Mouse (Mus musculus): ENCODE measurements at regions not wholly inside any gene's neighbourhood (a gene's known extent, or its start where the extent isn't known, plus 50 kb on each side); places are given as distances from the start of the nearest gene placed in this dataset.

- no peak for DNase-seq (ENCODE audit: low spot score in 2 of 2)
Measured at GRCm38 (mm10) chr8:25392766-25393166, 568.6 kb upstream of the Adam5 start.

DNA sequence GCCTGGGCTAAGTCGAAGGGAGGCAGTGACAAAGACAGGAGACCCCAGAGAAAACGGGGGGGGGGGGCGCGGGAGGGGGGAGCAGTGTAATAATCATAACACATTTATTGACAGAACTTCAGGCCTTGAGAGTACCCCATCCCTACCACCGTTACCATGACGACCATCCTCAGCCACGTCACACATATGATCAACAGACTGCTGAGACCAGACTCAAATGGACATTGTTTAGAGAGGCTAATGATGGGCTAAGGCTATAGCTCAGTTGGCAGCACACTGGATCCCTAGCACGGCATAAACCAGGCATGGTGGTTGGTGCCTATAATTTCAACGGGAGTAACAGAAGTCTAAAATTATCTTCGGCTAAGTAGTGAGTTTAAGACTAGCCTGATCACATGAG is 565.8 kb upstream of the Adam5 start:
- no peak for DNase-seq (ENCODE audit: low spot score in 2 of 2)

DNA sequence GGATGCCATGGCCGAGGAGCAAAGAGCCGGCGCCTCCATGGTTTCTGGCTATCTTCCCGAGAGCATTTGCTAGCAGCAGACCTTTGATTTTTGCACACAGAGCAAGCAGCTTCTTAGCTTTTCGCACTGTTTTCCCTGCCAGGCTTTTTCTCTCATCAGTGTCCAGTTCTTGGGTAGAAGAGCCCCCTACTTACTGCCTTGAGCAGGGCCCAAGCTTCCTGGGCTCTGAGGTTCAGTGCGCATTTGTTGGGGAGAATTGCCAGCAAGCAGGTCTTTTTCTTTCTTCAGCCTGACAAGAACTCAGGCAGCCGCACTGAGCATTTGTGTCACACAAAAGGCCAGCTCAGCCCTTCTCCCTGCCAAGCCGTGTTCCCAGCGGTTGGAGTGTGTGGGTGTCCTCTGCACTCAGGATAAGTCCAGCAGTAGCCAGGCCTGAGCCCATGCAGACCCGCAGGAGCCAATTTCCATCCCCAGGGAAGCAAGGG is 565.2 kb upstream of the Adam5 start:
- DNase-seq (ENCODE audit: low spot score in 2 of 2): no peak

DNA sequence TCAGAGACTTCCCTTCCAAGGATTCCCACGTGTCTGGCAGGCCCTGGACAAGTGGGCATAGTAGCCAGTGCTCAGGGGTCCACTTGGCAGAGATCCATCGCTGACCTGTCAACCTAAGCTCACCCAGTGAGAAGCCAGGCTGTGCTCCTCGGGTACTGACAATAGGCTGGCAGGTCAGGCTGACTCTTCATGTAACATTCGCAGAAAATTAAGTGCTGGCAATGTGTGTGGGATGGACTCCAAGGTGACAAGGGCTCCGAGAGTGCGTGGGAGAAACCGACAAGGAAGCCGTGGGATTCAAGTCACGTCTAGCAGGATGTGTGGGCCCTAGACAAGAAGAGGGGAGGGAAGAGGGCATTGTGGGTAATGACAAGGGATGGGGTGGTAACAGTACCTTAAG is 564.6 kb upstream of the Adam5 start:
- DNase-seq (ENCODE audit: low spot score in 2 of 2): no peak

DNA sequence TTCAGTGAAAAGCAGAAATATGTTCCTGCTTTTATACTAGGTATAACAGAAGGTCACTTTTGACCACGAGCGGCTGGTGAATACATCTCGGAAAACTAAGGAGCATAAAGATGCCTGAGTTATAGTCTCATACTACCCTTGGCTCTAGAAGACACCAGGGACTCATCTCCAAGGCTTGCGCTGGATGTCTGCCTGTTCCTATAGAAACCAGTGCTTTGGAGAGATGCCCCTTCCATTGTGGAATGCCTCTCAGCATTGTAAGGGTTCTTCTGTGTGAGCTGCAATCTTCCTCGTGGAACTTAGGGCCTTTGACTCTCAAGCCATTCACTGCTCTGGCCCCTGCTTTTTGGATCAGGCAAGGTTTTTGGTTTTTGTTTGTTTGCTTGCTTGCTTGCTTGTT is 561.0 kb upstream of the Adam5 start:
- no peak for DNase-seq (ENCODE audit: low spot score in 2 of 2)

DNA sequence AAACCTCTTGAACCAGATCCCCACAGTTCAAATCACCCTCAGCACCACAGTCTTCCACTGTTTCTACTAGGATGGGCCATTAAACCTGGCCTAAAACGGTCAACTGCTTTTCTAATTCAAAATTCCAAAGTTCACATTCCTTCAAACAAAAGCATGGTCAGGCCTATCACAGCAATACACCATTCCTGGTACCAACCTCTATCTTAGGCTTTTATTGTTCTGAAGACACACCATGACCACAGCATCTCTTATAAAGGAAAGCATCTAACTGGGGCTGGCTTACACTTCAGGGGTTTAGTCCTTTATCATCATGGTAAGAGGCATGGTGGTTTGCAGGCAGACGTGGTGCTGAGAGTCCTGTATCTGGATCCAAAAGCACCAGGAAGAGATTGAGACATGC is 560.4 kb upstream of the Adam5 start:
- no peak for DNase-seq (ENCODE audit: low spot score in 2 of 2)

- no peak for DNase-seq (ENCODE audit: low spot score in 2 of 2)
Measured at GRCm38 (mm10) chr8:25373276-25373675, 549.1 kb upstream of the Adam5 start.

- DNase-seq (ENCODE audit: low spot score in 2 of 2): no peak
Measured at GRCm38 (mm10) chr8:25370947-25371346, 546.8 kb upstream of the Adam5 start.

DNA sequence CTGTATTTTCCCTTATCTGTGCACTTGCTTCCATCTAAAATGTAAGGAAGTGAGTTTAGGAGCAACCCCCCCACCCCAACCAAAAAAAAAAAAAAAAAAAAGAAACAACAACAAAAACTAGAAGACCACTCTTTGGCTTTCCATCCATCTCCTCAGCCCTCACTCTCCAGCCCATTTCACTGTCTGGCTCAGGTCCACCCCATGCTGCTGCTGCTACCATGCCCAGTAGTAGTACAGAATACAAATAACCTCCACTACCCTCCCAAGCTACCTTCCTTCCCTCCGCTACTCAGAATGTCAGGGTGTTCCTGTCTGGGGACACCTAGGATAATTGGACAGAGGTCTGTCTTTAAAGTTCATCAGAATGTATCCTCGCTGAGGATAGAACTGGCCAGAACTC is 545.2 kb upstream of the Adam5 start:
- no peak for DNase-seq (ENCODE audit: low spot score in 2 of 2)

DNA sequence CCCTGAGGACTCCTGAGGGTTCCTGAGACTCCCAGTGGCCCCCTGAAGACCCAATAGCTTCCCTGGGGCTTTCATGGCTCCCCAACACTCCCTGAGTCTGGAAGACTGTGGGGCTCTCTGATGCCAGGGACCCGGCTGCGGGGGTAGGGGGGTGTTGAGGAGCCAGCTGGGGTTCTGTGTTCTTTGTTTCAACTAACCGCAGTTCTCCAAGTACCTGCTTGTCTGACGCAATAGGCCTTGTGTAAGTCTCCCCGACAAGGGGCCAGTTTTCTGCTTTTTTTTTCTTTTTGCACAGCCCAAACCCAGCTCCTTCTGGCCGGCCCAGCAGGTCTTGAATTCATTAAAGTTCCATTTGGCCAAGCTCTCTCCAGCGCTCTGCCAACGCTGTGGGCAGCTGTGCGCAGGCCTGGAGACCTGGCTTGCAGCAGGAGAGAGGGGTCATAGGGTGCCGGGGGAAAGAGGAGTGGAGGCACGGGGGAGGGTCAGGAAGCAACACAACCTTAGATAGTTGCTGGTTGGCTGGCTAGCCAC is 544.5 kb upstream of the Adam5 start:
- DNase-seq (ENCODE audit: low spot score in 2 of 2): no peak

- no peak for DNase-seq (ENCODE audit: low spot score in 2 of 2)
Measured at GRCm38 (mm10) chr8:25367806-25368549, 543.8 kb upstream of the Adam5 start.

DNA sequence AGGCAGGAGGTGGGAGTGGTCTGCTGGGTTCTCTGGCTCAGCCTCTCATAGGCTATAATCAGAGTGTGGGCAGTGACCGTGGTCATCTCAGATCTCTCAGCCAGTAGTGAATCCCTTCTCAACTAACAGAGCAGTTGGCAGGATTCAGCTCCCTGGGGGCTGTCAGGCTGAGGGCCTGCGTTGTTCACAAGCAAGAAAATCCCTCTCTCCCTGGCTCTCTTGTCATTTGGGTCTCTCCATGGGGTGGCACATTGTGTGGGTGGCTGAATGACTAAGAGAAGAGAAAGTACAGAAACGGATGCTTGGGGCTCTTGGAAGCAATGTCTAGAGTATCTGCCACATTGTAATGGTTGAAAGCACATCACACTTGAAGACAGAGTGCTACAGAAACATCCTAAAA is 542.0 kb upstream of the Adam5 start:
- no peak for DNase-seq (ENCODE audit: low spot score in 2 of 2)

DNA sequence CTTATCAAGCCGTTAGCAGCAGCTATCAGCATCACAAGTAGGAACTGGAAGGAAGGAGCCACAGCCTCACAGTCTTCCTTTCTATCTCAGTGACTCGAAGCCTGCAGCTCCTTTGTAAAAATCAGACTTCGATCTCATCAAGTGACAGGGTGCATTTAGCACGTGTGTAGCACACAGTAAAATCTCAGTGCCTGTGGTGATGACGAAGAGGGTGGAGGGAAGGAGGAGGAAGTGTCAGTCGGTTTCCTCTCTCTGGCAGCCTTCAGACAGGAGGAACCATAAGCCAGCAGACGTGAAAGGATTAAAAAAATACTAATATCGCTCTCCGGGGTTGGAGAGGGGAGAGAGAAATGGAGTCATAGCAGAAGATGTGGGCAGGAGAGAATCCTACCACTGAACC is 538.5 kb upstream of the Adam5 start:
- DNase-seq (ENCODE audit: low spot score in 2 of 2): no peak

DNA sequence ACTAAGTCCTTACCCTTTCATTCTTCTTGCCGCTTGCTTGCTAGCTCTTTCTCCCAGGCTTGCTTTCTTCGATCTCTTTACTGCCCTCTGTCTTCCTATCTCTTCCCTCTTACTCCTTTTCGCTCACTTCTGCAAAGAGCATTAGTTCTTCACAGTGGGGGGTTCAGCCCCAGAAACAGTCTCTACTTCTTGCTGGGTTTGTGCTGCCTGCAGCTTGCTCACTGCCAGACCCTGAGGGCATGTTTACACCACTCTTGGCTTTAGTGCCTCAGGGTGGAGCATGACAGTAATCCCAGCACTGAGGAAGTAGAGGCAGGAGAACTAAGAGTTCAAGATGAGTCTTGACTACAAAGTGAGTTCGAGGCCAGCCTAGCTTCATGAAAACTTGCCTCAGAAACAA is 538.0 kb upstream of the Adam5 start:
- DNase-seq (ENCODE audit: low spot score in 2 of 2): no peak

DNA sequence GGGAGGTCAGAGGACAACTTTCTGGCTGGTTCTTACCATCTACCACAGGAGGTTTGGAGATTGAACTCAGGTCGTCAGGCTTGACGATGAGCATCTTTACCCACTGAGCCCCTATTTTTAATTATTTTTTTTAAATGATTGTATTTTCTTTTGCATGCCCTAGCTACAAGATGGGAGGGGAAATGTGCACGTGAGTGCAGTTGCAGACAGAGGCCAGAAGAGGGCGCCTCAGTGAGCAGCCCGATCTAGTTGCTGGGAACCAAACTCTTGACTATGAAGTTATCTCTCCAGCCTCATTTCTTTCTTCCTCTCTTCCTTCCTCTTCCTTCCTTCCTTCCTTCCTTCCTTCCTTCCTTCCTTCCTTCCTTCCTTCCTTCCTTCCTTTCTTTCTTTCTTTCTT is 537.3 kb upstream of the Adam5 start:
- no peak for DNase-seq (ENCODE audit: low spot score in 2 of 2)

GRCm38 (mm10) chr8:25358539-25359165 is 534.5 kb upstream of the Adam5 start:
- no peak for DNase-seq (ENCODE audit: low spot score in 2 of 2)

DNA sequence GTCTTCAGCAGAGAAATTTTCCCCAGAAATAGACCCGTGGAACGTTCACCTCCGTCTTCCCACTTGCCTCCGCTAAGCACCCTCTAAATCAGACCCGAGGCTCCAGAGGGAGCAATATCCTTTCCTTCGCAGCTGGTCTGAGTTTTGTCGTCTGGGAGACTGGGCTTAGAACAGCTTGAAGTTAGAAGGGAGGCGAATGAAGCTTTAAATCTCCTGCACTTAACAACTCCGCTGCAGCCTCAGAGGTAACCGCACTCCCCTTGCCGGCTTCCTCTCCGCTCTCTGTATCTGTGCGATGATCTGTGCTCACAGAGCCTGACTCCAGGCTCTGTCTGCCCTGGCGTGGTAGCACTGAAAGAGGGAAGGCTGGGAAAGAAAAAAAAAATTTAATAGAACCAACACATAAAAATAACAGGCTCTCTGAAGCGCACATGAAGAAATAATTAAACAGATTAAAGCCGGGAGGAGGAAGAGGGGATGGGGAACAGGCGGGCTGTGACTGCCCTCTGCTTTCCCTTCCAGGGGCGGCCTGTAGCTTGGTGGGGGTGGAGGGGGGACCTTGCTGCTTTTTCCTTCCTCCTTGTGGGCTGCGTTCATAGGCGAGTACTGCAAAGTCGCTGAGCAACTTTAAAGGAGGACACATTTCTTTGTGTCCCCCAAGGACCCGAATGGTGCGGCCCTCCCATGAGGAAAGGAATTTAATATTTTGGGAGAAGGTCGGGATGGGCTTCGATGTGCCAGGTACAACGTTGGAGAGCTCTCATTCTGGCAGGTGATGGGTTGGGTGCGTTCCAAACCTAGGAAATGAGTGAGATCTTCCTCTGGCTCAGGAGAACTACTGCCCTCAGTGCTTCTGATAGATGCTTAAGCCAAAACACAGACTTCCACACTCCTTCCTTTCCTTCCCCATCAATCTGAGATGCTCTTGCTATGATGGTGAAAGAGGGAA is 529.9 kb upstream of the Adam5 start:
- no peak for DNase-seq (ENCODE audit: low spot score in 2 of 2)

- no peak for DNase-seq (ENCODE audit: low spot score in 2 of 2)
Measured at GRCm38 (mm10) chr8:25353405-25353804, 529.2 kb upstream of the Adam5 start.

DNA sequence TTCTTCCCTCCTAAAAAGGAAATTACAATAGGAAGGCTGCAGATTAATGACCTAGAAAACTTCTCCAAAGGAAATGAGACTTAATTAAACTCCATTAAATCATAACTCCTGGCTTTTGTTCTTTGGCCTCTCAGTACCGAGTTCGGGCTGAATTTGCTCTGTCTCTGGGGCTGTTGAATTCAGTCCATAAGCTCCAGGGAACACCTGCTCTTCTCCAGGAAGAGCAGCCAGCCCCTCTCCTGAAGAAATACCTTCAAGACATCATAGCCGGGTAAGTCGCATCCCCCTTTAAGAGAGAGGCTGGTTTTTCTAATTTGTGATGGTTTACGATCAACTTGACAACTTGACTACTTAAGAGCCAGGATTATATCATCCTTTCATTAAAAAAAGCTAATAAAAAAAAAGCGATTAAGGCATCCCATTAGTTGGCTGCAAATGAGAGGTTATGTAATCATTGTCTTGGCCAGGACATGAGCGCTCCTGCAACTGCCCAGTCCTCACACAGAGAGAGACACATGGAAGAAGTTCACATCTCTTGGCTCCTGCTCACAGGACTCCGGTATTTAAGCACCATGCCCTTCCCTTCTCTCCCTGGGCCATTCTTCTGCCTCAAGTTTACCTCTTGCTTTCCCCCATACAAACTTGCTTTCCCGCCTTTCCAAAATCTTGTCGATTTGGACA is 524.0 kb upstream of the Adam5 start:
- DNase-seq (ENCODE audit: low spot score in 2 of 2): no peak

DNA sequence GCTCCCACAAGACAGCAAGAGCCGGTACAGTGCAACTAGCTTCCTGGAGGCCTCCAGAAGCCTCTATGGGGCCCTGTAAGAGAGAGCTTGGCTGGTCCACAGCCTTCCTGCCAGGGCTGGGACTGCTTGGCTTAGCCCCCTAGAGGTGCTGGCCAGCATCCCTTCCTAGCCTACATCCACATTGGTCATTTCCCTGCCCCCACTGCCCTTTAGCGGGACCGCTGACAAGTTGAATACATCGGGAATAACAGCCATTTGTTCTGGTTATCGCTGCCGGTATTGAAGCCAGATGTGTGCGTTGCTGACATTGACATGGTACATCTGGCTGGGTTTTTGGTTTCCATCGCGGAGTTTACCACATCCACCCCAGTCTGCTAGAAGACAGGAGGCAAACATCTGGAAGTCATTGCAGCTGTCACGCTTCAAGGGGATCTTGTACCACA is 519.0 kb upstream of the Adam5 start:
- DNase-seq (ENCODE audit: low spot score in 2 of 2): no peak

DNA sequence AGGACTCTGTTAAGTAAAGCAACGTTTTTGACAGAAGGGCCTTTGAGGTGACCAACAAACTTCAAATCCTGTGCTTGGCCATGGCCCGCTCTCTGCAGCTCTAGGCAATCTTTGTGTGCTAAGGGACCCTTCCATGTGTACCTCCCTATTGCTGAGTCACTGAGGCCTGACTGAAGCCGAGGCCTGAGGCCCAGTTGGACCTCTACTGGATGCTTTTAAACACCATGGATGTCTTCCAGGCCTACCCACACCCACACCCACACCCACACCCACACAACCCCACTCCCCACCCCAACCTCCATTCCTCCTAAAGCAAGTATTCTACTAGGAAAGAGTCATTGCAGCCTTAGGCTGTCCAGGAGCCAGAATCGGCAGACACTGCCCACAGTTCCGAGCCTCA is 518.3 kb upstream of the Adam5 start:
- DNase-seq (ENCODE audit: low spot score in 2 of 2): no peak

Data from adrenal gland, postnatal 4 days (tissue).